Mouse (Mus musculus) layer of hippocampus, adult 11-12 months (tissue): Measurements from ENCODE around the gene Itfg2.

ENCODE experiments used
- DNase-seq: peaks from one replicate; pipeline ENCODE4 v3.0.0; 2022; ENCODE audit warnings: low spot score

The Itfg2 gene

DNA sequence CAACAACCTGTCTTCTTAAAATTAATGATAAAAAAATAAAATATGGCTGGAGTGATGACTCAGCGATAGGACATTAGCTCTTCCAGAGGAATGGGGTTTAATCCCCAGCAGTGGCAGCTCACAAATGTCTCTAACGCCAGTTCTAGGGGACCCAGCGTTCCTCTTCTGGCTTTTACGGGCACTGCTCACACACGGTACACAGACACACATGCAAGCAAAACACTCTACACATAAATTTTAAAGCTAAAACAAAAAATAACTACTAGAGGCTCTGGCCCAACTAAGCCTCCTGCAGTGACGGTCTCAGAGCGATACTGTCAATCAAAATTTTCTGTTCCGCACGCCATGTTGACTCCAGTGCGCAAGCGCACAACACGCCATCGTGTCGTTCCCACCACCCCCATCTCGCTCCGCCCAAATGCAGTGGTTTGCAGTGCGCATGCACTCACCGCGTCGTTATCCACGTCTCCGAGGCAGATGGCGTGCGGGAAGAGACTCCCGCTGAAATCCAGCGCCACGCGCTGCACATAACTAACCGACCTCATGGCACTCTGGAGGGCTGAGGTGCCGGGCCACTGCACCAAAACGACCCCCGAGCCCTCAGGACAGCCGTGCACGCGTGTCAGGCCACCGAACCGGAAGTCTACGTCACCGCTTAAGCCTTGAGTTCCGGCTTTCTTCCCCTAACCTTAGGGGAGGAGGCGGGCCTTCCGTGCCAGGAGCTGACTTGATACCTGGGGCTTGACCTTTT lies at the start of gene Itfg2:
Gene Itfg2, minus strand, starts transcription at position 663 of the 751 bp plus-strand sequence.
- peak; percentile 97 for DNase-seq

GRCm38 (mm10) chr6:128474112-128474511 lies 49.4 kb upstream of the Itfg2 start:
- no peak for DNase-seq

GRCm38 (mm10) chr6:128469451-128469850 lies 44.7 kb upstream of the Itfg2 start:
- no peak for DNase-seq

- DNase-seq, result no peak
These were observed 42.6 kb upstream of the Itfg2 start for GRCm38 (mm10) chr6:128467298-128467697.

DNA sequence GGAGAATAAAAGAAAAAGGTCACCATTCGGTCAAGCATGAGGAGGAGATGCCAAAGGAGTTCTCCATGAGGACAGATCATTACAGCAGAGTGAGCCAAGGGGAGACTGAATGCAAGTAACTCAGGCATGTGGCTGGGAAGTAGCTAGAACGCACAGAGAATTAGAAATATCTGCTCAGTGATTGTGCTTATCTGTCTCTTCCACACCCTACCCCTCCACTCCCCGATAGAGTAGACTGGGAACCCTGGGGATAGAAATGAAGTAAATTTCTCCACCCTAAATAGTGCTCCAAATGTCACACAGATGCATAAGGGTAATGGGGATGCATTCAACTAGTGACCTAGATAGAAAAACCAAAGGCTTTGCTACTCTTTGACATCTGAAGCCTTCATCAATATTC lies 41.8 kb upstream of the Itfg2 start:
- DNase-seq, result no peak

DNA sequence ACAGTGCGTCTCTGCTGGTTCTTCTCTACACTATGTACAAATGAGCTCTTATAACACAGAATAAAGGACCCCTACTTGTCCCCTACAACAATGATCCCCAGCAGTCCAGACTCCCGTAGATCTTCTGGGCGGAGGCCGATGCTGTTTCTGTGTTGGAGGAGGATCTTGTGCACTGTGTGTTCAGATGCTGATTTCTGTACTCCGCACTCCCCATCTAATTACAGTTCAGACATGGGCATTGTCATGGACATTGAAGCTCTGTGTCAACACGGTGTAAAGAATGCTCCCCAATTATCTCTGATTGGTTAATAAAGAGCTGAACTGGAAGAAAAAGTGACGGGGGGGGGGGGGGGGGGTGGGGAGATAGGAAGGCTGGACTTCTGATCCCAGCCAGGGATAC lies 41.3 kb upstream of the Itfg2 start:
- DNase-seq, result no peak

DNA sequence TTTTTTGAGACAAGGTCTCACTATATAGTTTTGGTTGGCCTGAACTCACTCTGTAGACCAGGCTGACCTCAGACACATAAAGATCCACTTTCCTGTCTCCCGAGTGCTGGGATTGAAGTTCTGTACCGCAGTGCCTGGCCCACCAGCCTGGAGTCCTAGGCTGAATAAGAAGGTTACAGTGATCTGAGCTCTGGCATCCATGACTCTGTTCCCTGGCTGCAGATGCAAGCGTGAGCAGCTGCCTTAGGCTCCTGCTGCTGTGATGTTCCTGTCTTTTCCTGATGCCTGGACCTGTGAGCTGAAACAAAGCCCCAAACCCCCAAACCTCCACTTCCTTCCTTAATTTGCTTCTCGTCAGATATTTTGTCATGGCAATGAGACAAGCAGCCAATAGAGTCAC lies 40.3 kb upstream of the Itfg2 start:
- DNase-seq, result no peak

- DNase-seq, result no peak
These were observed 36.9 kb upstream of the Itfg2 start for GRCm38 (mm10) chr6:128461606-128462005.

DNA sequence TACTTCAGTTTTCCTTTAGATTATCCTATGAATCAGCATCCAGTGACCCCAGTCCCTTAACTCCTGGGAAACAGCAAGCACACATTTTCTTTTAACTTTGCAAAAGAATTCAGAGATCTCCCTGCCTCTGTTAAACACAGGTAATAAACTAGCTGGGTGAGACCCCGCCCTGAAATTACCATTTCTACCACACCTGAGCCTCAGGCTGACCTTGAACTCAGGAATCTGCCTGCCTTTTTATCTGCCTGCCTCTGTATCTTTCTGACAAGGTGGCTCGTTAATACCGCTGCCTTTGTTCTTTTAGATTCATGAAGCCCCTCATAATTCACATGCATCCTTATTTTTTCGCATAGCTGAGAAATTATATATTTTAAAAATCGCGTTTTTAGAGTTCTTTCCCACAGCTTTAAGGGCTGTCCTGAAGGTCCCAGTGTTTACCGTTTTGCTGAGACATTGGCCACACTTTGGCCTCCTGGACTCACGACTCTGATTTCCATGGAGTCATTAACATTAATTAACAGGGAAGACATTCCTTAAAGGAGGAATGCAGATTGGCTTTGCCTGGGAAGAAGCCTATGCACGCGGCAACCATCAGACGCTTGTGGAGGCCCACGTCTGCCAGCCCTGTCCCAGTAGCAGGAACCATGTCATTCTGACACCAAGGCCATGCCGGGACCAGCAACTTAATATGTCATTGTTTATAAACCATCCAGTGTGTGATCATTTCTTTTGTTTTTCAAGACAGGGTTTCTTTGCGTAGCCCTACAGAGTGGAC lies 36.2 kb upstream of the Itfg2 start:
- no peak for DNase-seq

DNA sequence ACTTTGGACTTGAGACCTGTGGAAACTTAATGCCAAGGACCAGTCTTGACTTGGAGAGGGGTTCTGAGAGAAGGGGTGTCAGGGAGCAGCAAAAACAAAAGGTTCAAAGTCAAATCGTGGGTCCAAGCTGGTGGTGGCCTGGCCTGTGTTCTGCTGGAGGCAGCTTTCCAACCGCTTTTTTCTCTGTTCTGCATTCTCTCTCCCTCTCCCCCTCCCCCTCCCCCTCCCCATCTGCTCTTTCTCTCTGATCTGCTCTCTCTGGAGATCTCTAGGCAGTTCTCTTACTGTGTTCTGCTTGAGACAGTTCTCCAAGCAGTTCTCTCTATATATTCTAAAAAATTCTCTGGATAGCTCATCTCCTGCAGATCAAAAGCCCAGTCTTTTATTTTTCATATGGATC lies 35.6 kb upstream of the Itfg2 start:
- no peak for DNase-seq

DNA sequence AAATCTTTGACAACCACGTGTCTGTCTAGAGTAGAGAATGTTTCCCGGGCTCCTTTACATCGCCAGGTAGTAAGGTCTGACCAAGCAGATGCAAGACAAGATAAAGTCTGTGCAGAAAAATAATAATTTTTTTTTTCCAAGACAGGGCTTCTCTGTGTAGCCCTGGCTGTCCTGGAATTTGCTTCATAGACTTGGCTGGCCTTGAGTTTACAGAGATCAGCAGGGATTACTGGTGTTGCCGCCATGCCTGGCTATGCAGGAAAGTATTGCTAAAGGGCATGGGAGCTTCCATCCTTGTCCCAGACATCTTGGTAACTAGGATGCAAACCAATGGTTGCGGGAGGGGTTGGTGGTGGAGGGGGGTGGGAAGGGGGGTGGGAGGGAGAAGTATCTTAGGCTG lies 32.5 kb upstream of the Itfg2 start:
- DNase-seq, result no peak

DNA sequence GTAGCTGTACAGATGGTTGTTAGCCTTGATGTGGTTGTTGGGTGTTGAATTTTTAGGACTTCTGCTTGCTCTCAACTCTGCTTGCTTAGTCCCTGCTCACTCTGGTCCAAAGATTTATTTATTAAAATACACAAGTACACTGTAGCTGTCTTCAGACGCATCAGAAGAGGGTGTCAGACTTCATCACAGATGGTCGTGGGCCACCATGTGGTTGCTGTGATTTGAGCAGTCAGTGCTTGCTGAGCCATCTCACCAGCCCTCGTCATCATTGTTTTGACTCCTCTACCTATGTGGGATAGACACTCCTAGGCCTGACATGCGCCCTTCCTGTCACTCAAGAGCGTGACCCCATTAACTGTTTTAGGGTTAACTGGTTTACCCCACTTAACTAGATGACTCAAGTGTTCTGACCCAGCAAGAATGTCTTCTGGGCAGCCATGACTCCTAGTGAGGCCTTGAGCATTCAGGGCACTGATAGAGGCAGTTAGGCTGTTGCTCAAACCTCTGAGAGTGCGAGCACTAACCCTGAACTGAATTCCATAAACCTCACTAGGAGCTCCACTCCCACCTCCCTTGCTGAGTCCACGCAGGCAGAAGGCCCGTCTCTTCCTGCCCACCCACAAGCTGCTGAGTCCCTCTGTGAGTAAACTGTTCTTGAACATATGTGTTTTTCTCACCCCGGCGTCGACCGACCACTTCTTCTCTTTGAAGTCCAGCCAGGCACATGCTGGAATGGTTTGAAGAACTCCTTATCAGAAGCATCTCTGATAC lies 31.3 kb upstream of the Itfg2 start:
- peak; percentile 41 for DNase-seq

- no peak for DNase-seq
These were observed 22.3 kb upstream of the Itfg2 start for GRCm38 (mm10) chr6:128447063-128447462.

DNA sequence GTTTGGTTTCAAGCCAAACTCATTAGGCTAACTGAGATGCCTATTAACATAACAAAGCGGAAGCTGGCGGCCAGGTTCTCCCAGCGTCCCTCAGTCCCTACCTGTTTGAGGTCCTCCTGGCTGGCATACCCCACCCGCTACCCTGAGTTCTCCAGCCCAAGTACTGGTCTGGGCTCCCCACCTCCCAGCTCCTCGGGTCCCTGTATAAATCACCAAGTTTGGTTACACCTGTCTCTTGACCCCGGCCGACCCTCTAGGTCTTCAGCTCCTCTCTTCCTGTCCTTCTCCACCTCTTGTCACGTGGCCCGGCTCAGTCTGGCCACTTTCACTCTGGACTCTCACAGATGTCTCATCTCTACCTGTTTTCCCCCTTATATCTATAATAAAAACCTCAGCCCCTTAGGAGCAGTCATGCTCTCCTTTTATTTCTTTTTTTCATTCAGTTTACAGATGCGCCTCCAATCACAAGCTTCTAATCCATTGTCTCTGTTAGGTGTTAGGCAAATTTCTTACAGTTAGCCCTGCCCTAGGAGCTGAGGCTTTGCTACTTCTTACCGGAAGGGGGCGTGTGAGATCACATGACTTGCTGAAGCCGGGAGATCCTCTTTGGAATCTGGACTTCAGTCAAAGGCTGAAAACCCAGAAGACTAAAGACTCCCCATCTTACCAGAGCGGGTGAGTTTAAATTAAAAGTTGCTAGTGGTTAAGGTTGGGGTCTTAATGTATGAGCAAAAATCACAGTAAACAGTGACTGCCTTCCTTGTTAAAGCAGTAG lies 21.2 kb upstream of the Itfg2 start:
- peak; percentile 71 for DNase-seq

GRCm38 (mm10) chr6:128440238-128440637 lies 15.5 kb upstream of the Itfg2 start:
- DNase-seq, result no peak

DNA sequence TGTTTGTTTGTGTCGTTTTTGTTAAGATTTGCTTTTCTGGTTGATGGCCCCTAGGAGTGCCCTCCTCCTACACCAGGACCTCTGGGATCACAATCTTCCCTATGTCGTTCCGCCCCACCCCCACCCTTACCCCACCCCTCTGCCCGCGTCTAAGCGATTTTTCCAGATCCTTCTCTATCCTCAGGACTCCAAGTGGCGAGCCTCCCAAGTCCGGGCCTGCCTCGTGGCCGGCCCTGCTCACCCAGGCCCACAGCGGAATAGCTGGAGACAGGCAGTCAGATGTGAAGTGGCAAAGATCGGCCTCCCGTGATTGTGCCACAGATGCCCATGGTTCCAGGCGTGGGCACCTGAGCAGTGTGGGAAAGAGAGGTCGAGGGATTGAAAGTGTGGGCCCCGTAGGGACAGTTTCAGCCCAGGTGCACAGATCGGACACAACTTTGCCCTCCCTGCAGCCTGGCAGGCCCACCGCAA lies 14.2 kb upstream of the Itfg2 start:
- DNase-seq, result no peak

- peak; percentile 90 for DNase-seq
These were observed 13.7 kb upstream of the Itfg2 start, which contains the start of gene Fkbp4 for GRCm38 (mm10) chr6:128438317-128438870. Fkbp4 (minus strand) TSS chr6:128438677.

DNA sequence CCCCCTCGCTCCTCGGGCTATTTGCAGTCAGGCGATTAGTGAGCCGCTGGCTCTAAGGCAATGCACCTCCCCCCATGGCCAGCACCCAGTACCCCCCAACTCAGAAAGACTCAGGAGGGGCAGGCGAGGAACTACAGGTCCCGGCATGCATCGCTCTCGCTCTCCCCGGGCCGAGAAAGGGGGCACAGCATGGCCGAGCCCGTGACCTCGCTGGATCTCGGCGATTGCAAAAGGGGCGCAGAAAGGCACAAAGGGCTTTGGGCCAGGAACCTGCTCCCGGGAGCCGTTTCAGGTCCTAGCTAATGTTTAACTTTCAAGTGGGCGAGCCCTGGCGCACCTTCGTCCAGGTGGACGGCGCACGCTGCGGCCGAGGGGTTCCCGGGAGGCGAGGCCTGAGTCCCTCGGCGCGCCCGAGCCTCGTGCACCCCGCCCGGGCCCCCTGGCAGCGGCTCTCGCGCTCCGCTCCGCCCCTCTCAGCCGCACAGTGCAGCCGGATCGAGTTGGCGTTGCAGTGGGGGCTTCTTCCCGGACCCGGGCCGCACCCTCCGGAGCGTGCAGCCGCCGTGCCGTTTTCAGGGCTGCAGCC lies 13.1 kb upstream of the Itfg2 start:
- peak; percentile 60 for DNase-seq

GRCm38 (mm10) chr6:128437288-128437687 lies 12.6 kb upstream of the Itfg2 start:
- no peak for DNase-seq

- DNase-seq, result no peak
These were observed 11.8 kb upstream of the Itfg2 start for GRCm38 (mm10) chr6:128436356-128437005.
